Mouse (Mus musculus): ENCODE data around the gene Slc22a8. TPM values are rescaled to one million over a fixed set of nuclear protein-coding genes. Genes with fewer than 3 reads are reported as not detected.

Slc22a8 gene
- polyA plus RNA-seq, 1 experiment = 23.4 TPM

- Histone ChIP-seq H3K4me3 (ENCODE audit: insufficient read depth, low read length) (no peak overlapping the region), H3K4me1 (ENCODE audit: control insufficient read depth, insufficient read depth, low read length) (no peaks in the 10 kb centered on the region; the same call in 1 of the 2 replicates), H3K27ac (ENCODE audit: insufficient read depth, low read length) (no peak overlapping the region)
- TF ChIP-seq CTCF (IDR thresholded peaks at IDR 0.05; ENCODE audit: extremely low read depth, insufficient read depth, low read length) (no peak), POLR2A (IDR thresholded peaks at IDR 0.05; ENCODE audit: extremely low read depth, insufficient read depth, low read length) (no peak)
Measured at GRCm38 (mm10) chr19:8611358-8612123, 20.5 kb downstream of the Slc22a8 start.

GRCm38 (mm10) chr19:8613111-8613510 is 22.1 kb downstream of the Slc22a8 start:
- Histone ChIP-seq H3K27ac (ENCODE audit: insufficient read depth, low read length) (no peak overlapping the region), H3K4me3 (ENCODE audit: insufficient read depth, low read length) (no peak overlapping the region), H3K4me1 (ENCODE audit: control insufficient read depth, insufficient read depth, low read length) (no peaks in the 10 kb centered on the region; the same call in 1 of the 2 replicates)
- no peak for TF ChIP-seq POLR2A (IDR thresholded peaks at IDR 0.05; ENCODE audit: extremely low read depth, insufficient read depth, low read length)
- no peak for TF ChIP-seq CTCF (IDR thresholded peaks at IDR 0.05; ENCODE audit: extremely low read depth, insufficient read depth, low read length)

GRCm38 (mm10) chr19:8614343-8614742 is 23.3 kb downstream of the Slc22a8 start:
- TF ChIP-seq CTCF (IDR thresholded peaks at IDR 0.05; ENCODE audit: extremely low read depth, insufficient read depth, low read length) = no peak
- TF ChIP-seq POLR2A (IDR thresholded peaks at IDR 0.05; ENCODE audit: extremely low read depth, insufficient read depth, low read length) = no peak
- no peak overlapping the region for H3K27ac ChIP-seq (ENCODE audit: insufficient read depth, low read length)
- H3K4me3 ChIP-seq (ENCODE audit: insufficient read depth, low read length) = no peak overlapping the region
- no peaks in the 10 kb centered on the region; the same call in 1 of the 2 replicates for H3K4me1 ChIP-seq (ENCODE audit: control insufficient read depth, insufficient read depth, low read length)

GRCm38 (mm10) chr19:8616314-8616713 is 25.3 kb downstream of the Slc22a8 start:
- no peak overlapping the region for H3K4me3 ChIP-seq (ENCODE audit: insufficient read depth, low read length)
- TF ChIP-seq CTCF (IDR thresholded peaks at IDR 0.05; ENCODE audit: extremely low read depth, insufficient read depth, low read length) (no peak), POLR2A (IDR thresholded peaks at IDR 0.05; ENCODE audit: extremely low read depth, insufficient read depth, low read length) (no peak)
- no peaks in the 10 kb centered on the region for H3K4me1 ChIP-seq (ENCODE audit: control insufficient read depth, insufficient read depth, low read length)
- no peak overlapping the region for H3K27ac ChIP-seq (ENCODE audit: insufficient read depth, low read length)

GRCm38 (mm10) chr19:8617904-8618303 is 26.9 kb downstream of the Slc22a8 start, which contains the start of gene Slc22a6:
TSS of gene Slc22a6 (plus strand) at chr19:8618039.
- TF ChIP-seq CTCF (IDR thresholded peaks at IDR 0.05; ENCODE audit: extremely low read depth, insufficient read depth, low read length) (no peak), POLR2A (IDR thresholded peaks at IDR 0.05; ENCODE audit: extremely low read depth, insufficient read depth, low read length) (no peak)
- H3K4me1 ChIP-seq (ENCODE audit: control insufficient read depth, insufficient read depth, low read length) = no peaks in the 10 kb centered on the region
- H3K27ac ChIP-seq (ENCODE audit: insufficient read depth, low read length) = no peak within 1 kb of the TSS
- no peak within 1 kb of the TSS for H3K4me3 ChIP-seq (ENCODE audit: insufficient read depth, low read length)

GRCm38 (mm10) chr19:8621098-8621497 is 30.0 kb downstream of the Slc22a8 start:
- H3K4me3 ChIP-seq (ENCODE audit: insufficient read depth, low read length) = no peak overlapping the region
- TF ChIP-seq CTCF (IDR thresholded peaks at IDR 0.05; ENCODE audit: extremely low read depth, insufficient read depth, low read length) (no peak), POLR2A (IDR thresholded peaks at IDR 0.05; ENCODE audit: extremely low read depth, insufficient read depth, low read length) (no peak)
- H3K27ac ChIP-seq (ENCODE audit: insufficient read depth, low read length) = no peak overlapping the region
- H3K4me1 ChIP-seq (ENCODE audit: control insufficient read depth, insufficient read depth, low read length) = no peaks in the 10 kb centered on the region

GRCm38 (mm10) chr19:8630249-8630648 is 39.2 kb downstream of the Slc22a8 start:
- no peak overlapping the region for H3K4me3 ChIP-seq (ENCODE audit: insufficient read depth, low read length)
- no peak overlapping the region for H3K27ac ChIP-seq (ENCODE audit: insufficient read depth, low read length)
- TF ChIP-seq CTCF (IDR thresholded peaks at IDR 0.05; ENCODE audit: extremely low read depth, insufficient read depth, low read length) (no peak), POLR2A (IDR thresholded peaks at IDR 0.05; ENCODE audit: extremely low read depth, insufficient read depth, low read length) (no peak)
- H3K4me1 ChIP-seq (ENCODE audit: control insufficient read depth, insufficient read depth, low read length) = no peaks in the 10 kb centered on the region

- no peak overlapping the region for H3K4me3 ChIP-seq (ENCODE audit: insufficient read depth, low read length)
- H3K4me1 ChIP-seq (ENCODE audit: control insufficient read depth, insufficient read depth, low read length) = no peaks in the 10 kb centered on the region
- TF ChIP-seq CTCF (IDR thresholded peaks at IDR 0.05; ENCODE audit: extremely low read depth, insufficient read depth, low read length) = no peak
- TF ChIP-seq POLR2A (IDR thresholded peaks at IDR 0.05; ENCODE audit: extremely low read depth, insufficient read depth, low read length) = no peak
- H3K27ac ChIP-seq (ENCODE audit: insufficient read depth, low read length) = no peak overlapping the region
Measured at GRCm38 (mm10) chr19:8630826-8631225, 39.8 kb downstream of the Slc22a8 start.

- Histone ChIP-seq H3K4me1 (ENCODE audit: control insufficient read depth, insufficient read depth, low read length) (no peaks in the 10 kb centered on the region), H3K27ac (ENCODE audit: insufficient read depth, low read length) (no peak overlapping the region), H3K4me3 (ENCODE audit: insufficient read depth, low read length) (no peak overlapping the region)
- TF ChIP-seq CTCF (IDR thresholded peaks at IDR 0.05; ENCODE audit: extremely low read depth, insufficient read depth, low read length) (no peak), POLR2A (IDR thresholded peaks at IDR 0.05; ENCODE audit: extremely low read depth, insufficient read depth, low read length) (no peak)
Measured at GRCm38 (mm10) chr19:8632029-8632428, 41.0 kb downstream of the Slc22a8 start.

GRCm38 (mm10) chr19:8642086-8642485 is 51.0 kb downstream of the Slc22a8 start:
- Histone ChIP-seq H3K4me1 (ENCODE audit: control insufficient read depth, insufficient read depth, low read length) (no peaks in the 10 kb centered on the region; the same call in 1 of the 2 replicates), H3K27ac (ENCODE audit: insufficient read depth, low read length) (no peak overlapping the region), H3K4me3 (ENCODE audit: insufficient read depth, low read length) (no peak overlapping the region)
- TF ChIP-seq POLR2A (IDR thresholded peaks at IDR 0.05; ENCODE audit: extremely low read depth, insufficient read depth, low read length) (no peak), CTCF (IDR thresholded peaks at IDR 0.05; ENCODE audit: extremely low read depth, insufficient read depth, low read length) (no peak)

Measured in cortical plate, adult 2 months (tissue).